Mouse (Mus musculus): Measurements from ENCODE around the gene Olfr1331. TPM values are rescaled to one million over a fixed set of nuclear protein-coding genes. Genes with fewer than 3 reads are reported as not detected.
"Not testable (repeated sequence)": the region's sequence is repeated elsewhere in the genome, so short reads cannot be mapped to it uniquely, and the experiment has no call there.

The Olfr1331 gene
- total RNA-seq (2022): not detected

DNA sequence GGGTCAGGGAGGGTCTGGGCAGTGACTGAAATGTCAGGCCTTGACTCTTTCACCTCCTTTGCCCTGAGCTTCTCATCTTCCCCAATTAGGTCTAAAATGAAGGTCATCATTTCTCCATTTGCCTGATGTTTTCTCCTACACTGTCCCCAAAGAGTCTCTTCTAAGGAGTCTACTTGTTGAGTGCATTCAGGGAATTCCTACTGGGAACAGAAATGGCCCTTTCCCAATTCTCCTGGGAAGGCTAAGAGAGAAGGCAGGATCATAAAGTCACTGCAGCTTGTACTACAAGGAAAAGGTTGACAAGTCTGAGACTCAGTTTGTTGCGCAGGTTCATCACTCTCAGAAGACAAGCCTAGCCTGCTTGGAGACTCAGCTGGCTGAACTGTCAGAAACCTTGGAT is at the start of gene Olfr1331:
Olfr1331 (plus strand) TSS at position 301 of the 400 bp plus-strand sequence.
- DNase-seq: no peak

DNA sequence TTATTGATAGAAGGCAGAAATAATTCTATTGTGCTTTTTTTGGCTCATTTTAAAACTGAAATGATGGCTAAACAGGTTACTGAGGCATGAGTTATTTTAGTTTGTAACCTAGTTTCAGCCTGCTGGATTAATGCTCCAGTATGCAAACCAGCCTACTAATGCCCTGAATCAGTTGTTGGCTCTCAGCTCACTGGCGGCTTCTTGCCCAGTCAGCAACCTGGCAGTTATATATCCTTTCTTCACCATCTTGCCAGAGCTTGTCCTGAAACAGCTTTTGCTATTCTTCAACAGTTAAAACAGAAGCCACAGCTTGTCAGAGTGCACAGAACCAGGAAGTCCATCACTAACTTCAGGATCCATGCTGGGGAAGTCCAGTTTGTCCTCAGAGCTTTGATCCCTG is 45.5 kb upstream of the Olfr1331 start:
- DNase-seq: no peak

DNA sequence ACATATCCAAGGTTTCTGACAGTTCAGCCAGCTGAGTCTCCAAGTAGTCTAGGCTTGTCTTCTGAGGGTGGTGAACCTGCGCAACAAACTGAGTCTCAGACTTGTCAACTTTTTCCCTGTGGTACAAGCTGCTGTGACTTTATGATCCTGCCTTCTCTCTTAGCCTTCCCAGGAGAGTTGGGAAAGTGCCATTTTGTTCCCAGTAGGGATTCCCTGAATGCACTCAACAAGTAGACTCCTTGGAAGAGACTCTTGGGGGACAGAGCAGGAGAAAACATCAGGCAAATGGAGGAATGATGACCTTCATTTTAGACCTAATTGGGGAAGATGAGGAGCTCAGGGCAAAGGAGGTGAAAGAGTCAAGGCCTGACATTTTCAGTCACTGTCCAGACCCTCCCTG is 28.3 kb upstream of the Olfr1331 start, which contains the start of gene Olfr1333:
Olfr1333 (minus strand) TSS at position 101 of the 400 bp plus-strand sequence.
- no peak for DNase-seq

DNA sequence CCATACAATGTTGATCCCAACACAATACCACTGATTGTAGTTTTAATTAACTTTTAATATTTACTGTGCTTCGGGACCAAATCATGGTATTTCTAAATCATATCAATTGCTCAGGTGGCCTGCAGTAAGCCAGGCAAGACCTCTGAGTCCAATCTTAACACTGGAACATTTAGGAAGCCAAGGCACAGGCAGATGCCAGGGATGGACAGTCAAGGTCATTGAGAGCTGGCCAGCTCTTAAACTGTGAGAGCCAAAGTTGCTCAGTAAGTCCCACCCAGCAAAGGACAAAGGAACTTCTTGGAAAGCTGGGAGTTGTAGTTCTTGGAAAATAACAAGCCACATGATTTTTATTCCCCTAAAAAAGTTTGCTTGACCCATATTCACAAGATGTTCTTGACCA is 2.7 kb upstream of the Olfr1331 start:
- DNase-seq: no peak

DNA sequence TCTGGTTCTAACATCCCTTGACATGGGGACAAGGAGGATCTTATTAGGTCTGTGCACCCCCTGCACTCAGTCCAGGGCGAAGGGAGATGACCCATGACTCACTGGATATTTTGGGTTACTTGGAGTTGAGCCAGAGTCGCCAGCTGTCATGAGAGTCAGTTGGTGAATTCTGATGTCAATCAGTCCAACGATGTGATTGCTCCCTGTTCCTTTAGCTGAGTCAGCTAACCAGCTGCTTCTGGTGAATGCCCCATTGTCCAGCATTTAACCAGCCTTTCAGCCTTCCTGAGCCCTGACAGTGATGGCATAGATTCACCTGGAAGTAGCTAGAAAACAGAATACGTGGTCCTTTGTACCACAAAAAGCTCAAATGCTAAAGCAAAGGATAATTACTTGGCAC is 1.7 kb upstream of the Olfr1331 start:
- DNase-seq: no peak

DNA sequence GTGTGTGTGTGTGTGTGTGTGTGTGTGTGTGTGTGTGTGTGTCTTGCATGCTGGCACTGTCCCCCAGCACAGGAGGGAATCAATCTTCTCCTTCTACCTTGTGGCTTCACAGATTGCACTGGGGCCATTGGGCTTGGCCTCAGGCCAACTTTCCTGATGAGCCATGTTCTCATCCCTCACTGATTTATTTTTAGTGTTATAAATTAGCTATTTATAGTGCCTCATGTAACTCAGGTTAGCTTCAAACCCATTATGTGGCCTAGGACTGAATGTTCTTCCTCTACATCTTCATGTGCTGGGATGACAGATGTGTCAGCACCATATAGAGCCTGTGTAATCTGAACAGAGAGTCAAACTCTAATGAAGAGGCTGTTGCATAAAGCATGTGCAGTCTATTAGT is 3.1 kb downstream of the Olfr1331 start:
- no peak for DNase-seq

DNA sequence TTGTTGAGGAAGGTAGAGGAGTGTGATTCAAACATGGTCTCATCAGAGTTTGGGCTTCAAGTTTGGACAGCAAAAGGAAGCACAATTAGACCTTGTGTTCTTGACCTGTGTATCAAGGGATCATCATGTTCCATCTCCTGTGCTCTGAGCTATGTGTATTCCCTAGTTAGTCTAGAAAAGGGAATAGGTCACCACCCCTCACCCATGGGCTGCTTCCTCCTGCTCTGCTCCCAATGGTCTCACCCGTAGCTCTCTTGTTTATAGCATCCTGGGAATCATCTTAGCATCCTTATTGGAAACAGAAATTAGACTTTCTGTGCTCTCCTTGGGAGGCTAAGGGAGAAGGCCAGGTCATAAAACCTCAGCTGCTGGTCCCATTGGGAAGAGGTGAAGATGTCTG is 23.8 kb downstream of the Olfr1331 start, which contains the start of gene Olfr1330:
Olfr1330 (plus strand) TSS at position 301 of the 400 bp plus-strand sequence.
- DNase-seq: no peak

DNA sequence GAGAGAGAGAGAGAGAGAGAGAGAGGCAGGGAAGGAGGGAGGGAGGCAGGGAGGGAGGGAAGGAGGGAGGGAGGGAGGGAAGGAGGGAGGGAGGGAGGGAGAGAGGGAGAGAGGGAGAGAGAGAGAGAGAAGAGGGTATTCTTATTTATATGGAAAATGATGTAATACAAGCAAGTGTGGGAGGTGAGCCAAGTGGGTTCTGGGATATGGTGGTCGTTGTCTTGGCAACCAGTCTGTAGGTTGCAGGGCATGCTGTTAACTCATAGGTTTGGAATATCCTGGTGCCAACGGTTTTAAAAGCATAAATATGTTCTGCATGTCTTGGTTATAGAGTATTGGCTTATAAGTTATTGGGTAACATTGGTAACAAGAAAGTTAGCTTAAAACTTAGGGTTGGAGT is 37.5 kb downstream of the Olfr1331 start:
- no peak for DNase-seq

DNA sequence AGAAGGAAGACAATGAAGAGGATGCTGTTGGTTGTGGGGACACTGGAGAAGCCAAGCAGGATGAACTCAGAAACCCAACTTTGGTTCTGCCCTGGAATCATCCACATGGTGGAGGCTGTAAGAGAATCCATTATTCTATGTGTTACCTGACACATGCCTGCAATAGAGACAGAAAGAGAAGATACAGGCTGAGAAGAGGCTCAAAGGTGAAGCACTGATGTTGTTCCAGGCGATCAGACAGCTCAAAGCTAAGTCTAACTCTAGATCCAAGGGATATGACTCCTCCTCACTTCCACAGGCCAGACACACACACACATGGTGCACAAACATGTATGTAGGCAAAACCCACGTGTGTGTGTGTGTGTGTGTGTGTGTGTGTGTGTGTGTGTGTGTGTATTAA is 52.9 kb downstream of the Olfr1331 start, which contains the start of gene Olfr1329:
Olfr1329 (minus strand) TSS at position 101 of the 400 bp plus-strand sequence.
- not testable (repeated sequence) for DNase-seq

Other genes starting within 250 kb of the Olfr1331 start
- under 1 TPM in 2 of 4 experiments, not detected in 2; 0.06 to 0.22 TPM for gene Cfap57, start 243.9 kb upstream of the Olfr1331 start, total RNA-seq (2022)
- gene Ebna1bp2, start 243.8 kb upstream of the Olfr1331 start, total RNA-seq (2022): 10 to 100 TPM; 69.8 to 83.0 (median 76.6) TPM
- gene Olfr62, start 205.7 kb upstream of the Olfr1331 start, total RNA-seq (2022): not detected
- gene Olfr1342, start 171.9 kb upstream of the Olfr1331 start, total RNA-seq (2022): not detected
- gene Olfr1341, start 161.1 kb upstream of the Olfr1331 start, total RNA-seq (2022): not detected
- gene Olfr1340, start 144.5 kb upstream of the Olfr1331 start, total RNA-seq (2022): not detected
- gene Olfr1339, start 132.5 kb upstream of the Olfr1331 start, total RNA-seq (2022): not detected
- gene Olfr1338, start 105.9 kb upstream of the Olfr1331 start, total RNA-seq (2022): not detected
- not detected for gene Olfr1337, start 82.1 kb upstream of the Olfr1331 start, total RNA-seq (2022)
- not detected for gene Olfr1335, start 54.7 kb upstream of the Olfr1331 start, total RNA-seq (2022)
- not detected for gene Olfr1333, start 28.4 kb upstream of the Olfr1331 start, total RNA-seq (2022)
- gene Olfr1330, start 23.9 kb downstream of the Olfr1331 start, total RNA-seq (2022): not detected
- gene Olfr1329, start 52.8 kb downstream of the Olfr1331 start, total RNA-seq (2022): not detected
- gene Olfr1328, start 74.0 kb downstream of the Olfr1331 start, total RNA-seq (2022): not detected
- not detected for gene Lao1, start 96.9 kb downstream of the Olfr1331 start, total RNA-seq (2022)
- gene Slc2a1, start 244.1 kb downstream of the Olfr1331 start, total RNA-seq (2022): 10 to 100 TPM; 22.2 to 27.9 (median 26.0) TPM